Mouse (Mus musculus): ENCODE measurements at regions not wholly inside any gene's neighbourhood (a gene's known extent, or its start where the extent isn't known, plus 50 kb on each side); places are given as distances from the start of the nearest gene placed in this dataset.

GRCm38 (mm10) chr15:56979353-56979752, 498.1 kb downstream of the Slc22a22 start:
- Histone ChIP-seq H3K4me1 (ENCODE audit: control insufficient read depth, insufficient read depth, low read length) (no peaks in the 10 kb centered on the region), H3K4me3 (ENCODE audit: control insufficient read depth, low read depth, low read length) (no peak overlapping the region), H3K27me3 (ENCODE audit: control insufficient read depth, insufficient read depth, low read length) (no peaks in the 10 kb centered on the region), H3K27ac (ENCODE audit: control insufficient read depth, insufficient read depth, low read depth, low read length) (no peak overlapping the region), H3K36me3 (ENCODE audit: control insufficient read depth, insufficient read depth, low read length) (no peaks in the 10 kb centered on the region)
- TF ChIP-seq POLR2A (IDR thresholded peaks at IDR 0.05; ENCODE audit: control insufficient read depth, low read depth, low read length) (no peak), CTCF (IDR thresholded peaks at IDR 0.05; ENCODE audit: control insufficient read depth, insufficient read depth, insufficient replicate concordance, low read depth, low read length) (no peak)

GRCm38 (mm10) chr15:56975446-56976433, 501.7 kb downstream of the Slc22a22 start:
- Histone ChIP-seq H3K27ac (ENCODE audit: control insufficient read depth, insufficient read depth, low read depth, low read length) (no peak overlapping the region), H3K36me3 (ENCODE audit: control insufficient read depth, insufficient read depth, low read length) (no peaks in the 10 kb centered on the region), H3K4me1 (ENCODE audit: control insufficient read depth, insufficient read depth, low read length) (no peaks in the 10 kb centered on the region), H3K4me3 (ENCODE audit: control insufficient read depth, low read depth, low read length) (no peak overlapping the region), H3K27me3 (ENCODE audit: control insufficient read depth, insufficient read depth, low read length) (no peaks in the 10 kb centered on the region)
- no peak for TF ChIP-seq POLR2A (IDR thresholded peaks at IDR 0.05; ENCODE audit: control insufficient read depth, low read depth, low read length)
- no peak for TF ChIP-seq CTCF (IDR thresholded peaks at IDR 0.05; ENCODE audit: control insufficient read depth, insufficient read depth, insufficient replicate concordance, low read depth, low read length)

- TF ChIP-seq CTCF (IDR thresholded peaks at IDR 0.05; ENCODE audit: control insufficient read depth, insufficient read depth, insufficient replicate concordance, low read depth, low read length) (no peak), POLR2A (IDR thresholded peaks at IDR 0.05; ENCODE audit: control insufficient read depth, low read depth, low read length) (no peak)
- Histone ChIP-seq H3K27ac (ENCODE audit: control insufficient read depth, insufficient read depth, low read depth, low read length) (no peak overlapping the region), H3K4me1 (ENCODE audit: control insufficient read depth, insufficient read depth, low read length) (no peaks in the 10 kb centered on the region), H3K27me3 (ENCODE audit: control insufficient read depth, insufficient read depth, low read length) (no peaks in the 10 kb centered on the region), H3K4me3 (ENCODE audit: control insufficient read depth, low read depth, low read length) (no peak overlapping the region), H3K36me3 (ENCODE audit: control insufficient read depth, insufficient read depth, low read length) (no peaks in the 10 kb centered on the region)
These were observed 507.3 kb downstream of the Slc22a22 start for GRCm38 (mm10) chr15:56970140-56970539.

- Histone ChIP-seq H3K27me3 (ENCODE audit: control insufficient read depth, insufficient read depth, low read length) (no peaks in the 10 kb centered on the region), H3K4me3 (ENCODE audit: control insufficient read depth, low read depth, low read length) (no peak overlapping the region), H3K36me3 (ENCODE audit: control insufficient read depth, insufficient read depth, low read length) (no peaks in the 10 kb centered on the region), H3K4me1 (ENCODE audit: control insufficient read depth, insufficient read depth, low read length) (no peaks in the 10 kb centered on the region), H3K27ac (ENCODE audit: control insufficient read depth, insufficient read depth, low read depth, low read length) (no peak overlapping the region)
- TF ChIP-seq POLR2A (IDR thresholded peaks at IDR 0.05; ENCODE audit: control insufficient read depth, low read depth, low read length) (no peak), CTCF (IDR thresholded peaks at IDR 0.05; ENCODE audit: control insufficient read depth, insufficient read depth, insufficient replicate concordance, low read depth, low read length) (no peak)
These were observed 521.1 kb downstream of the Slc22a22 start for GRCm38 (mm10) chr15:56956356-56956755.

GRCm38 (mm10) chr15:56952176-56952575, 525.2 kb downstream of the Slc22a22 start:
- H3K36me3 ChIP-seq (ENCODE audit: control insufficient read depth, insufficient read depth, low read length): no peaks in the 10 kb centered on the region
- TF ChIP-seq POLR2A (IDR thresholded peaks at IDR 0.05; ENCODE audit: control insufficient read depth, low read depth, low read length) (no peak), CTCF (IDR thresholded peaks at IDR 0.05; ENCODE audit: control insufficient read depth, insufficient read depth, insufficient replicate concordance, low read depth, low read length) (no peak)

GRCm38 (mm10) chr15:56950824-56951223, 526.6 kb downstream of the Slc22a22 start:
- Histone ChIP-seq H3K36me3 (ENCODE audit: control insufficient read depth, insufficient read depth, low read length) (no peaks in the 10 kb centered on the region), H3K4me1 (ENCODE audit: control insufficient read depth, insufficient read depth, low read length) (no peaks in the 10 kb centered on the region), H3K4me3 (ENCODE audit: control insufficient read depth, low read depth, low read length) (no peak overlapping the region), H3K27me3 (ENCODE audit: control insufficient read depth, insufficient read depth, low read length) (no peaks in the 10 kb centered on the region), H3K27ac (ENCODE audit: control insufficient read depth, insufficient read depth, low read depth, low read length) (no peak overlapping the region)
- TF ChIP-seq POLR2A (IDR thresholded peaks at IDR 0.05; ENCODE audit: control insufficient read depth, low read depth, low read length): no peak

More at GRCm38 (mm10) chr15:56952176-56952575, 525.2 kb downstream of the Slc22a22 start:
- H3K27ac ChIP-seq (ENCODE audit: control insufficient read depth, insufficient read depth, low read depth, low read length): no peak overlapping the region
- no peaks in the 10 kb centered on the region for H3K4me1 ChIP-seq (ENCODE audit: control insufficient read depth, insufficient read depth, low read length)
- no peak overlapping the region for H3K4me3 ChIP-seq (ENCODE audit: control insufficient read depth, low read depth, low read length)
- H3K27me3 ChIP-seq (ENCODE audit: control insufficient read depth, insufficient read depth, low read length): no peaks in the 10 kb centered on the region

GRCm38 (mm10) chr15:56940891-56941290, 536.5 kb downstream of the Slc22a22 start:
- Histone ChIP-seq H3K27me3 (ENCODE audit: control insufficient read depth, insufficient read depth, low read length) (no peaks in the 10 kb centered on the region), H3K4me3 (ENCODE audit: control insufficient read depth, low read depth, low read length) (no peak overlapping the region), H3K4me1 (ENCODE audit: control insufficient read depth, insufficient read depth, low read length) (no peaks in the 10 kb centered on the region), H3K27ac (ENCODE audit: control insufficient read depth, insufficient read depth, low read depth, low read length) (no peak overlapping the region), H3K36me3 (ENCODE audit: control insufficient read depth, insufficient read depth, low read length) (no peaks in the 10 kb centered on the region)
- TF ChIP-seq POLR2A (IDR thresholded peaks at IDR 0.05; ENCODE audit: control insufficient read depth, low read depth, low read length) (no peak), CTCF (IDR thresholded peaks at IDR 0.05; ENCODE audit: control insufficient read depth, insufficient read depth, insufficient replicate concordance, low read depth, low read length) (no peak)

All from testis, adult 2 months (tissue).